Mouse (Mus musculus): ENCODE data around the gene 2610318N02Rik.
A peak's percentile ranks its signal among the peaks of the same experiment; 100 is the strongest.

DNA sequence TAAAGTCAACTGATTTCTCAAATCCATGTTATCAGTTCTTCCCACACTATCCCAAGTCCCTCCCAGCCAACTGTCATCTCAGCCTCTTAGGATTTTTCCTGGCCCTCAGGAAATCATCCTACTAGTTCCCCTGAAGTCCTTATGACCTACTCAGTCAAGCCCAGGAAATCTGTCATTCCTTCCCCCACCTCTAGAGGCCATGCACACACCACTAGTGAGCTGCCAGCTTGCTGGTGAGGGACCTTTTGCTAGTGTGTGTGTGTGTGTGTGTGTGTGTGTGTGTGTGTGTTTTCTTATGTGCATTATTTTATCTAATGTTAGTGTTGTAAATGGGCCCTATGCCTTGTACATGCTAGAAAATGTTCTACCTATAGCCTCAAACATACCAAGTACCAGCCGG is 2.3 kb upstream of the 2610318N02Rik start:
- TF ChIP-seq CTCF (IDR thresholded peaks at IDR 0.05; ENCODE audit: low read depth, low read length) (peak; percentile 73), POLR2A (IDR thresholded peaks at IDR 0.05; ENCODE audit: extremely low read depth, insufficient read depth, low read length) (no peak)
